Mouse (Mus musculus) forebrain, embryonic 13.5 days (tissue): ENCODE data around the gene Atxn2. TPM values are rescaled to one million over a fixed set of nuclear protein-coding genes. Genes with fewer than 3 reads are reported as not detected.
A peak's percentile ranks its signal among the peaks of the same experiment; 100 is the strongest.

Experiments used
- ATAC-seq: fragments of 200-750 bp; cut with Nextera tagmentation; 2 replicates; pipeline ENCODE4 v1.8.0; 2017
- H3K27ac ChIP-seq: fragments of 300-500 bp; sonication (generic); 2 replicates; pipeline ENCODE4 v1.5.1; 2015; ENCODE audit warnings: inconsistent platforms, mild to moderate bottlenecking, moderate library complexity
- H3K27me3 ChIP-seq: fragments of 300-500 bp; sonication (generic); 2 replicates; pipeline ENCODE4 v1.6.1; 2015; ENCODE audit warnings: mild to moderate bottlenecking, inconsistent platforms
- H3K36me3 ChIP-seq: fragments of 300-500 bp; sonication (generic); 2 replicates; pipeline ENCODE4 v1.6.1; 2015; ENCODE audit warnings: mild to moderate bottlenecking, inconsistent platforms; ENCODE audit not compliant: poor library complexity, severe bottlenecking
- H3K4me1 ChIP-seq: fragments of 300-500 bp; sonication (generic); 2 replicates; pipeline ENCODE4 v1.6.1; 2015; ENCODE audit warnings: inconsistent platforms
- H3K4me2 ChIP-seq: fragments of 300-500 bp; sonication (generic); 2 replicates; pipeline ENCODE4 v1.6.1; 2015; ENCODE audit warnings: inconsistent platforms, mild to moderate bottlenecking, moderate library complexity
- H3K4me3 ChIP-seq: fragments of 300-500 bp; sonication (generic); 2 replicates; pipeline ENCODE4 v1.5.1; 2015; ENCODE audit warnings: mild to moderate bottlenecking, inconsistent platforms
- H3K9ac ChIP-seq: fragments of 300-500 bp; sonication (generic); 2 replicates; pipeline ENCODE4 v1.6.1; 2015; ENCODE audit warnings: mild to moderate bottlenecking, inconsistent platforms
- H3K9me3 ChIP-seq: fragments of 300-500 bp; sonication (generic); replicated peaks from 2 replicates; pipeline ENCODE4 v1.6.1; 2016; ENCODE audit warnings: inconsistent platforms
- WGBS: fragments of 180-500 bp; shearing (Covaris S2); methylation state at CpG from one replicate; pipeline ENCODE4 v1.1.7; 2015; 5-methylcytosine and 5-hydroxymethylcytosine counted together
- polyA plus RNA-seq: library from polyadenylated mRNA; unstranded; fragments of >200 nt; fragmentation: Nextera tagmentation; extraction: Ambion mirVana; gene quantifications from 2 replicates; pipeline ENCODE4 v1.2.1, GENCODE M21; 2015

Gene Atxn2
- polyA plus RNA-seq, 1 experiment from 2014 or later: 57.2 TPM

DNA sequence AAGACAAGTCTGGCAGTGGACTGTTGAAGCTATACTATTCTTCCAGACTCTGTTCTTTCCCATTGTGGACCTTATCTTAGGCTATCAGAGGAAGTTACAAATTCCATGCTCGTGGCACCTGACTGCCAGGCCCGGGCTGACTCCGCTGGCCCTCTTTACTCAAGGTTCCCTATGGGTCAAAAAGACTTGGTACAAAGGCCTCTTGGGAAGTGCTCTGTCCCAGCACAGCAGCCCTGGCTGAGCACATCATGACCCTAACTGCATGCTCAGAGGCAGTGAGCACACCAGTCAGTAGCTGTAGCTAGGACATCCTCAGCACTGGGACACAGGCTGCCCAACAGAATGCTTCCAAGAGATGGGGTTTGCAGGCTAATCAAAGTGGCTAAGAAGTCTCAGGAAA lies 109.5 kb downstream of the Atxn2 start:
- Histone ChIP-seq H3K36me3 (peaks cover 55% of the 10 kb centered on the region), H3K27ac (no peak overlapping the region), H3K4me3 (no peak overlapping the region), H3K9ac (no peak overlapping the region), H3K27me3 (no peaks in the 10 kb centered on the region), H3K4me1 (no peaks in the 10 kb centered on the region), H3K9me3 (no peaks in the 10 kb centered on the region), H3K4me2 (no peak overlapping the region)
- ATAC-seq: no peak
- 92% methylated on average over 3 of the region's 3 CpGs for WGBS

DNA sequence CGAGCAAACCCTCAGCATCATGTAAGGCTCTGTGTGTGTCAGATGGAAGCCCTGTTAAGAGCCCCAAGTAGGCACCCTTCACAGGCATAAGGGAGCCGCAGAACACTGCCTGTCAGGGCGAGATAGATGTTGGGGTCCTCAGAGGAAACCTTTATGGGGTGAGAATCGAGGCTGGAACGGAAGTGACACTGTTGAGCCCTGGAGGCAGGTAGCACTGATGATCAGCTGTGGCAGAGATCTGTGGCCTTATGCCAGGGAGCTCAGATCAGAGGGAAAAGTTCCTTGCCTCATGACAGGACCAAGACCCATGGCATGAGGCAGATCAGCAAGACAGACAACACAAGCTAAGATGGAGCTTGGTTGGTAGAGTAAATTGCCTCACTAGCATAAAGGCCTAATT lies 110.0 kb downstream of the Atxn2 start:
- WGBS: 93% methylated on average over 5 of the region's 5 CpGs
- Histone ChIP-seq H3K4me3 (no peak overlapping the region), H3K27me3 (no peaks in the 10 kb centered on the region), H3K36me3 (peaks cover 51% of the 10 kb centered on the region), H3K9me3 (no peaks in the 10 kb centered on the region), H3K9ac (no peak overlapping the region), H3K4me2 (no peak overlapping the region), H3K4me1 (no peaks in the 10 kb centered on the region), H3K27ac (no peak overlapping the region)
- no peak for ATAC-seq

DNA sequence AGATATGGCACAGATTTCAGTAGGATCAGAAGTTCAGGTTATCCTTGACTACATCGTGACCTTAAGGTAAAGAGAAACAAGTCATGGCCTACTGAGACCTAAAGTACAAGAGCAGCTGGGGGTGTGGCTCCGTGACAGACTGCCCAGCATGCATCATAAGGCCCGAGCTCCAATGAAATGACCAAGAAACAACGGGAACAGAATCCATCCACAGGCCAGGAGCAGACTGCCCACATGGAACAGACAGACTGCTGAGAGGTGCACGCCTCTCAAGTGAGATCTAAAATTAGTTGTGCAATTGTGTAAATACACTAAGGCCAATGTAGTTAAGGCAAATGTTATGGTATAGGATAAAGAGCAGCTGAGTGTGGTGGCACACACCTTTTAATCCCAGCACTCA lies 110.4 kb downstream of the Atxn2 start:
- peaks cover 46% of the 10 kb centered on the region for H3K36me3 ChIP-seq
- 79% methylated on average over 5 of the region's 5 CpGs for WGBS
- no peak for ATAC-seq

DNA sequence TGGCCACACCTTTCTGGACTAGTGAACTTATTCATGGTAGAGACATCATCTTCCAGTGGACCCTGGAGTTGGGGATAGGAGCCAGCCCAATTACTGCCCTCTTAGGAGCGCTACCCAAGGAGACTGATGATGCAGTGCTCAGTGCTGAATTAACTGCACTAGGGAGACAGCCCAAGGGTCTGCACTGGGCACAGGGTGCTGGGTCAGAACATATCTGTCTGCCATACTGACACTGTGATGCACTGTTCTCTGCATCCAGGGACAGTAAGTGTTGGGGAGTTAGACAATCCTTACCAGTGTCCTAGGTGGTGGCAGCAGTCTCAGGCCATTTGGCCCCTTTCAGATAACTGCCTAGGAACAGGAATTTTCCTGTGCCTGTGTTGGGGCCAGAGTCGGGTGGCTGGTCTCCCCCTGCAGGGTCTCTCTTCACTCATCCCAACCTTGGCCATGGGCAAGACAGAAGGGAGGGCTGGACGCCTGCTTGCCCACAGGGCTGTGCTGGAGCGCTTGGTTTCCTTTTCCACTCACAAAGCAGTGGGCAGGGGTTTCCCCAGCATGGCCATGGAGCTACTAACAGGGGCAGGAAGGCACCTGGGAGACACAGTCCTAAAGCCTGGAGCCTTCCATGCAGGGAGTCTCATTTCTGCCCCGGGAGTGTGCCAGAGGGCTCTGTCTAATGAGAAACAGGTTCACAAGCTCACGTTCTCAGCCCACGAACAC lies 111.8 kb downstream of the Atxn2 start:
- Histone ChIP-seq H3K4me1 (0 out of 2 replicates have a peak, but pooled peaks cover 3% of the 10 kb centered on the region), H3K27me3 (peaks cover 5% of the 10 kb centered on the region; the same call in 1 of the 2 replicates), H3K36me3 (peaks cover 32% of the 10 kb centered on the region), H3K4me3 (no peak overlapping the region), H3K9me3 (no peaks in the 10 kb centered on the region), H3K27ac (no peak overlapping the region), H3K9ac (no peak overlapping the region), H3K4me2 (no peak overlapping the region)
- 94% methylated on average over 7 of the region's 7 CpGs for WGBS
- ATAC-seq: no peak

More for the DNA sequence above, 110.4 kb downstream of the Atxn2 start:
- Histone ChIP-seq H3K4me1 (no peaks in the 10 kb centered on the region), H3K27ac (no peak overlapping the region), H3K9ac (no peak overlapping the region), H3K27me3 (no peaks in the 10 kb centered on the region), H3K4me2 (no peak overlapping the region), H3K4me3 (no peak overlapping the region), H3K9me3 (no peaks in the 10 kb centered on the region)

DNA sequence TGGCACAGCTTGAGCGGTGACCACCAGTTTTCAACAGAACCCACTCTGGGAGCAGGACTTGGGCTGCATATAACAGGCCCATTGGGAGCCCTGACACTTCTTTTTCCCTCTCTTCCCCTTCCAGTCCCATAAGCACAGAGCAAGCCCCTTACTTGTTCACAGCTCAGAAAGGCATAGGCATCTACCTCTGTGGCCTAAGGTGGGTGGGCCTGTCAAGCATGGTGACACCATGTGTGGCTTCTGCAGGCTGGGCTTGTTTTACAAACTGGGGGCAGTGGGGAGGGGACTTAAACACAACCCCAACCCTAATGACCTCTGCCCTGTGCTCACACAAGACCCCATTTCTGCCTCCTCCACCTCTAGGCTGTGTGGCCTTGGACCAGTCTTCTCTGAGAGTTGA lies 112.5 kb downstream of the Atxn2 start:
- no peaks in the 10 kb centered on the region for H3K9me3 ChIP-seq
- H3K27me3 ChIP-seq: peaks cover 12% of the 10 kb centered on the region; the same call in 1 of the 2 replicates
- peaks cover 9% of the 10 kb centered on the region for H3K4me1 ChIP-seq
- ATAC-seq: no peak
- H3K4me3 ChIP-seq: no peak overlapping the region
- no peak overlapping the region for H3K9ac ChIP-seq
- WGBS: 84% methylated on average over 1 of the region's 1 CpGs
- H3K27ac ChIP-seq: no peak overlapping the region
- no peak overlapping the region for H3K4me2 ChIP-seq
- H3K36me3 ChIP-seq: peaks cover 25% of the 10 kb centered on the region

DNA sequence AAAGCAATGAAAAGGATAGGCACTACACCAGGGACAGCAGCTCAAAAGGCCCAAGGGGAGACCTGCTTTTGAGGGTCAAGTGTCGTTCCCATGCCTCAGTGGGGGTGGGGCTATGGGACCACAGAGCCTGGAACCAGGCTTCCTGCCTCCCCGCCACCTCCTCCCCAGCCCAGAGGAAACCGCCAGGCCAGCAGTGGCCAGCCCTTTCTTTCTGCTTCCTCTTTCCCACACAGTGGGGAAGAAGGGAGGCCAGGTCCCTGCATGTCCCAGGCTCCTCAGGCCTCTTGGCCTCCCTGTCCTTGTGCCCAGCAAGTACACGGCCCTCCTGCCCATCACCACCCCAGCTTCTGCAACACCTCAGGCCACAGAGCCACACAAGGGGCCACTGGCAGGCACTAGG lies 113.0 kb downstream of the Atxn2 start:
- no peak overlapping the region for H3K4me3 ChIP-seq
- peaks cover 15% of the 10 kb centered on the region; the same call in 1 of the 2 replicates for H3K27me3 ChIP-seq
- 0 out of 2 replicates have a peak overlapping the region, but pooled peaks have one; percentile 36 for H3K27ac ChIP-seq
- H3K4me2 ChIP-seq: no peak overlapping the region
- H3K9ac ChIP-seq: no peak overlapping the region; the same call in 1 of the 2 replicates
- peaks cover 14% of the 10 kb centered on the region for H3K4me1 ChIP-seq
- ATAC-seq: no peak
- H3K36me3 ChIP-seq: peaks cover 21% of the 10 kb centered on the region
- no peaks in the 10 kb centered on the region for H3K9me3 ChIP-seq
- WGBS: 74% methylated on average over 4 of the region's 4 CpGs

DNA sequence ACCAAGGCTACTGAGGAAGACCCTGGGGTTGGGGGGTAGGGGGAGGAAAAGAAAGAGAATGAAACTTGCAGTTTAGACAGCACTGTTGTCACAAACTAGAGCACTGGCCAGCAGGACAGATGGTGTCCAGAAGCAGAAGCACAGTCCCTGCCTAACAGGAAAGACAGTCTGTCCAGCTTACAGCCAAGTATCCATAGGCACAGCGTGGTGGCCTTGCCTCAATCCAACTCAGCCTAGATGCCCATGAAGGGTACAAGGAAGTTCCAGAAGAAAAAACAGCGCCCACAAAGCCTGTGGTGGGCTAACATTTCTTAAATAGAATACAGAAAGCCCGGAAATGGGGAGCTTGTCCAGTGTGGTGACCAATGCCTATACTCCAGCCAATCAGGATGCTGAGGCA lies 114.5 kb downstream of the Atxn2 start:
- no peak overlapping the region for H3K27ac ChIP-seq
- peaks cover 6% of the 10 kb centered on the region; the same call in 1 of the 2 replicates for H3K36me3 ChIP-seq
- H3K9ac ChIP-seq: no peak overlapping the region
- peaks cover 28% of the 10 kb centered on the region for H3K27me3 ChIP-seq
- H3K4me2 ChIP-seq: no peak overlapping the region
- no peak overlapping the region for H3K4me3 ChIP-seq
- H3K4me1 ChIP-seq: peaks cover 17% of the 10 kb centered on the region
- no peaks in the 10 kb centered on the region for H3K9me3 ChIP-seq
- 94% methylated on average over 3 of the region's 3 CpGs for WGBS
- ATAC-seq: no peak

DNA sequence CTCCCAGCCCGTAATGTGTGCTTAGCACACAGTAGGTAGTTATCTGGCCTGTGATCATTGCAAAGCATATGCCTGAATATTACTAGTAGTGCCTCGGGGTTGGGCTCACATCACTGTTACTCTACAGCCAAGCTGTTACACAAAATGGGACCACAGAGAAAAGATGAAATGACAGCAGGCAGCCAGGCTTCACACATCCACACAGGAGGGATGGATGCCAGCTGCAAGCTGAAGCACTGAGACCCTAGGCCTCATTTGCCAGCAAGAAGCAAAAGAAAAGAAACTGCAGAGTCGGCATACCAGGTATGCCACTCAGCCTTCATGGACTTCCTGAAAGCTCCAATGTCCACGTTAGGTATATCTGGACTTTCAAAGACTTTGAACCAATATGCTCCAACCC lies 116.7 kb downstream of the Atxn2 start:
- Histone ChIP-seq H3K4me2 (peak overlapping the region; percentile 89), H3K4me1 (peaks cover 17% of the 10 kb centered on the region), H3K9me3 (no peaks in the 10 kb centered on the region), H3K4me3 (peak overlapping the region; percentile 46; the same call in 1 of the 2 replicates), H3K9ac (no peak overlapping the region), H3K36me3 (no peaks in the 10 kb centered on the region; the same call in 1 of the 2 replicates), H3K27ac (0 out of 2 replicates have a peak overlapping the region, but pooled peaks have one; percentile 36), H3K27me3 (peaks cover 31% of the 10 kb centered on the region)
- no peak for ATAC-seq
- 76% methylated on average over 4 of the region's 4 CpGs for WGBS

DNA sequence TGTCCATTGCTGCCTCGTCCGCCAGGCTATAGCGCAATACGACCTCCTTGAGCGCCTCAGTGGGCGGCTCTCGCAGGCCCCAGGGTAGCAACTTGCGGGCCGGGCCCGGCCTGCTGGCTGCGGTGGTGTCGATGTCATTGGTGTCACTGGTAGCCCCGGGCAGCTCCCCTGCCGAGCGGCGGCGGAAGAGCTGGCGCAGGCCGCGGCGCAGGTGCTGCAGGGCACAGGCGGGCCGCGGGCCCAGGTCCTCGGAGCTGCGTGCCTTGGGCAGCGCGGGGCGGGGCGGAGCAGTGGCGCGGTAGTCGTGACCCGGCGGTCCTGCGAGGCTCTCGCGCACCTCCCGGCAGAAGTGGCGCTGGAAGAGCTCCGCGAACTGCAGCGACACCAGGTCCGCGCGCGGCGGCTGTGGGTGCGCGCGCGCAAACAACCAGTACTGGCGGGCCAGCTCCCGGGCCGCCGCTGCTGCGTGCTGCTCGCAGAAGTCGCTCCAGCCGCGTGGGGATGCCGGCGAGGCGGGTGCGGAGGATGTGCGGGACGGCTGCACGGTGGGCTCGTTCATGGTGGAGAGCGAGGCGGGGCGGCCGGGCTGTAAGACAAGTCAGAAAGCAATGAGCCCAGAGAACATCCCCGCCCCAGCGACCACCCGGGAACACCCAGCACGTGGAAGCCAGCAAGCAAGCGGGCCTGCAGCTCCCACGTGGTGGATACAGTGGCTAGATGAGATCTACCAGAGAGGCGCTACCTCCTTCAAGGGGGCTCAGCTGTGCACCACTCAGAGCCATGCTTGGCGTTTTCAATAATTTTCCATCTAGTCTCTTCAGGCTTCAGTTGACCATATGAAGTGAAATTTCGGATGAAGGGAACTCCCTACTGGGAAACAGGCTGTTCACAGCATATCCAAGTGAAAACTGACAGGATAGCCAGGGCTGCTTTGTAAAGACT lies 117.6 kb downstream of the Atxn2 start:
- peak overlapping the region; percentile 46 for H3K4me3 ChIP-seq
- no peaks in the 10 kb centered on the region; the same call in 1 of the 2 replicates for H3K36me3 ChIP-seq
- peaks cover 31% of the 10 kb centered on the region for H3K27me3 ChIP-seq
- peak overlapping the region; percentile 62 for H3K9ac ChIP-seq
- H3K4me1 ChIP-seq: peaks cover 17% of the 10 kb centered on the region
- no peaks in the 10 kb centered on the region for H3K9me3 ChIP-seq
- H3K4me2 ChIP-seq: peak overlapping the region; percentile 89
- ATAC-seq: peak; percentile 63
- no peak overlapping the region for H3K27ac ChIP-seq
- WGBS: 1% methylated on average over 74 of the region's 82 CpGs

DNA sequence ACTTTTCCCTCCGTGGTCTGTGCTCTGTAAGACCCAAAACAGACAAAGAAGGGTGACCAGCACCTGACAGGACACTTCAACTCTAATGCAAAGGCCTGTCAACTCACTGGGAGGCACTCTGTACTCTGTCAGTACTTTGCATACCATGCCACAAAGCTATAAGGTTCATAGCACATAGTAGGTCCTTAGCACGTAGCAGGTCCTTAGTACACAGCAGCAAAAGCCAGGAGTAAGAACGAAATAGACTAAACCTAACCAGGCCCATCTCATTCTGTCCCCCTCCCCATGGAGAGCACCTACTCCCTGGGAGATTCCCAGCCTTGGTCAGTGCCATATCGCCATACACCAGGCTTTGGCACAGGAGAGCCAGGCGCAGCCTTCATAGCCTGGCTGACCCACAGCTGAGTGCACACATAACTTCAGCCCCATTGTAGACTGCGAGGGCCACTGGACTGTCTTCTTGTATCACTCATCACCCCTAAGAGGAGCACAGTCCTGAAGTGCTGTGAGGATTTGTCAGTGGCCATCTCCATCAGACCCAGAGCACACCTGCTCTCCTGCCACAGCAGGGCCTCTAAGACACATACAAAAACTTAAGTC lies 120.0 kb downstream of the Atxn2 start:
- Histone ChIP-seq H3K4me1 (peaks cover 33% of the 10 kb centered on the region), H3K27me3 (peaks cover 51% of the 10 kb centered on the region)

DNA sequence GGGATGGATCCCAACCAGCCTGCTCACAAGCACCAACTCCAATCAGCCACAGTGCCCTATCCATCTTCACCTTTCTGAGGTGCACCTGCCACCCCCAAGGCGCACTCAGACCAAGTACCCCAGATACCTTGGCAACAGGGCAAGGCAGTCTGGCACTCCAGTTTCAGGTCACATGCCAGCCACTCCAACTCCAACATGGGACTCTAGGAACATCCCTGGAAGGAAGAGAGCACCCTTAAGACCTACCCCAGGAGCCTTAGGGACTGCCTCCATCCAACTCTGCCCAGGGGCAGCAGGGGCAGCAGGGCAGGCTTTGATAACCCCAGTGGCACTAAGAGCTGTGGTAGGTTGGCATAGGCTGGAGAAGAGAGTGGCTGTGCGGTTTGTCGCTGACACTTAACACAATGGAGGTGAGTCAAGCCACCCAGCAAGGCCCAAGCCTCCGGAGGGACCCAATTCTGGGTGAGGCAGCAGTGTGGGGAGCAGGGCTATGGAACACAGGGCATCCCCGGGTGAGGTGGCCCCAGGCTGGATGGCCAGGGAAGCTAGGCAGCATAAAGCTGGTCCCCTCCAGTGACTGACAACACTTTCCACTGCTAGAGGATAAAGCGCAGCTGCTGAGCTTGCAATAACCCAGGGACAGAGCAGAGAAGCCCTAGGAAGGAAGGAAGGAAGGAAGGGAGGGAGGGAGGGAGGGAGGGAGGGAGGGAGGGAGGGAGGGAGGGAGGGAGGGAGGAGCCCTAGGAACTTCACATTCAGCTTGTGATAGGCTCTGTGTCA lies 121.4 kb downstream of the Atxn2 start:
- WGBS: 85% methylated on average over 6 of the region's 6 CpGs
- H3K4me1 ChIP-seq: peaks cover 42% of the 10 kb centered on the region
- peaks cover 61% of the 10 kb centered on the region for H3K27me3 ChIP-seq
- no peaks in the 10 kb centered on the region for H3K9me3 ChIP-seq
- H3K9ac ChIP-seq: no peak overlapping the region
- H3K36me3 ChIP-seq: no peaks in the 10 kb centered on the region
- H3K27ac ChIP-seq: no peak overlapping the region
- H3K4me3 ChIP-seq: no peak overlapping the region
- no peak for ATAC-seq
- no peak overlapping the region for H3K4me2 ChIP-seq

More for the DNA sequence above, 120.0 kb downstream of the Atxn2 start:
- H3K9me3 ChIP-seq: no peaks in the 10 kb centered on the region
- 87% methylated on average over 6 of the region's 6 CpGs for WGBS
- H3K27ac ChIP-seq: no peak overlapping the region
- H3K4me3 ChIP-seq: no peak overlapping the region
- H3K9ac ChIP-seq: no peak overlapping the region
- H3K36me3 ChIP-seq: no peaks in the 10 kb centered on the region
- no peak for ATAC-seq
- no peak overlapping the region for H3K4me2 ChIP-seq
